Mouse (Mus musculus): ENCODE results near the gene Gramd1b.
A peak's percentile ranks its signal among the peaks of the same experiment; 100 is the strongest.

The Gramd1b gene

GRCm38 (mm10) chr9:40420652-40421335, 110.4 kb downstream of the Gramd1b start:
- DNase-seq = no peak

GRCm38 (mm10) chr9:40418803-40419202, 112.4 kb downstream of the Gramd1b start:
- no peak for DNase-seq

- DNase-seq = peak; percentile 15
Measured at GRCm38 (mm10) chr9:40416150-40416549, 115.0 kb downstream of the Gramd1b start.

- peak; percentile 58 for DNase-seq
Measured at GRCm38 (mm10) chr9:40414904-40415766, 116.0 kb downstream of the Gramd1b start.

- peak; percentile 52 for DNase-seq
Measured at GRCm38 (mm10) chr9:40414498-40414903, 116.7 kb downstream of the Gramd1b start.

- DNase-seq = no peak
Measured at GRCm38 (mm10) chr9:40413601-40414000, 117.6 kb downstream of the Gramd1b start.

- DNase-seq = no peak
Measured at GRCm38 (mm10) chr9:40412931-40413330, 118.3 kb downstream of the Gramd1b start.

GRCm38 (mm10) chr9:40412246-40412645, 118.9 kb downstream of the Gramd1b start:
- no peak for DNase-seq

GRCm38 (mm10) chr9:40410895-40411294, 120.3 kb downstream of the Gramd1b start:
- no peak for DNase-seq

- DNase-seq = no peak
Measured at GRCm38 (mm10) chr9:40409071-40409470, 122.1 kb downstream of the Gramd1b start.

GRCm38 (mm10) chr9:40408415-40408814, 122.8 kb downstream of the Gramd1b start:
- no peak for DNase-seq

- no peak for DNase-seq
Measured at GRCm38 (mm10) chr9:40407876-40408275, 123.3 kb downstream of the Gramd1b start.

- no peak for DNase-seq
Measured at GRCm38 (mm10) chr9:40405804-40406203, 125.4 kb downstream of the Gramd1b start.

GRCm38 (mm10) chr9:40405263-40405662, 125.9 kb downstream of the Gramd1b start:
- no peak for DNase-seq

- DNase-seq = no peak
Measured at GRCm38 (mm10) chr9:40404637-40405036, 126.5 kb downstream of the Gramd1b start.

GRCm38 (mm10) chr9:40403750-40404149, 127.4 kb downstream of the Gramd1b start:
- DNase-seq = no peak

GRCm38 (mm10) chr9:40401818-40402217, 129.4 kb downstream of the Gramd1b start:
- DNase-seq = no peak

GRCm38 (mm10) chr9:40400854-40401253, 130.3 kb downstream of the Gramd1b start:
- no peak for DNase-seq

GRCm38 (mm10) chr9:40400171-40400570, 131.0 kb downstream of the Gramd1b start:
- DNase-seq = no peak

- no peak for DNase-seq
Measured at GRCm38 (mm10) chr9:40399359-40399932, 131.7 kb downstream of the Gramd1b start.

GRCm38 (mm10) chr9:40397471-40398245, 133.5 kb downstream of the Gramd1b start:
- DNase-seq = no peak

- peak; percentile 76 for DNase-seq
Measured at GRCm38 (mm10) chr9:40397036-40397435, 134.1 kb downstream of the Gramd1b start.

- DNase-seq = no peak
Measured at GRCm38 (mm10) chr9:40396171-40396570, 135.0 kb downstream of the Gramd1b start.
